Mouse (Mus musculus) spleen, postnatal 14 days (tissue): Measurements from ENCODE around the gene Dvl3.

Source experiments
- DNase-seq, 2 experiments: peaks; one replicate each; pipeline ENCODE4 v3.0.0; 2021 to 2022; ENCODE audit warnings: low spot score in 2 of 2

The Dvl3 gene

GRCm38 (mm10) chr16:20547423-20547822 is 30.6 kb downstream of the Dvl3 start:
- no peak for DNase-seq

GRCm38 (mm10) chr16:20548096-20548948 is 31.5 kb downstream of the Dvl3 start, which contains the start of gene Abcf3:
Gene Abcf3 (plus strand): TSS chr16:20548577.
- peak; percentile 94 to 96 for DNase-seq

GRCm38 (mm10) chr16:20549161-20549560 is 32.4 kb downstream of the Dvl3 start:
- DNase-seq = no peak

- no peak for DNase-seq
These were observed 34.9 kb downstream of the Dvl3 start for GRCm38 (mm10) chr16:20551691-20552090.

GRCm38 (mm10) chr16:20552594-20552993 is 35.8 kb downstream of the Dvl3 start:
- DNase-seq = no peak

GRCm38 (mm10) chr16:20555000-20555399 is 38.2 kb downstream of the Dvl3 start:
- no peak for DNase-seq

GRCm38 (mm10) chr16:20557381-20557780 is 40.6 kb downstream of the Dvl3 start:
- no peak for DNase-seq

GRCm38 (mm10) chr16:20565075-20565474 is 48.3 kb downstream of the Dvl3 start:
- DNase-seq = no peak
